Mouse (Mus musculus): ENCODE results near the gene Cfc1. TPM values are rescaled to one million over a fixed set of nuclear protein-coding genes. Genes with fewer than 3 reads are reported as not detected.
A peak's percentile ranks its signal among the peaks of the same experiment; 100 is the strongest.

Gene Cfc1
- total RNA-seq, 2 experiments from 2014 or later: not detected

GRCm38 (mm10) chr1:34536767-34537485 lies 1.5 kb downstream of the Cfc1 start:
- peak; percentile 78 for ATAC-seq (replicated peaks; ENCODE audit: poor library complexity, severe bottlenecking)

- no peak for ATAC-seq (replicated peaks; ENCODE audit: poor library complexity, severe bottlenecking)
Observed at GRCm38 (mm10) chr1:34547074-34547473, 11.6 kb downstream of the Cfc1 start.

- no peak for ATAC-seq (replicated peaks; ENCODE audit: poor library complexity, severe bottlenecking)
Observed at GRCm38 (mm10) chr1:34553690-34554089, 18.2 kb downstream of the Cfc1 start.

- ATAC-seq (replicated peaks; ENCODE audit: poor library complexity, severe bottlenecking): peak; percentile 50; the same call in 1 of the 2 replicates
Observed at GRCm38 (mm10) chr1:34554275-34554674, 18.8 kb downstream of the Cfc1 start.

- no peak for ATAC-seq (replicated peaks; ENCODE audit: poor library complexity, severe bottlenecking)
Observed at GRCm38 (mm10) chr1:34560843-34561242, 25.4 kb downstream of the Cfc1 start, which contains the start of gene Prss40. Gene Prss40, minus strand, starts transcription at chr1:34560943.

GRCm38 (mm10) chr1:34564383-34565045 lies 29.1 kb downstream of the Cfc1 start:
- ATAC-seq (replicated peaks; ENCODE audit: poor library complexity, severe bottlenecking): peak; percentile 92

GRCm38 (mm10) chr1:34568120-34568519 lies 32.7 kb downstream of the Cfc1 start:
- no peak for ATAC-seq (replicated peaks; ENCODE audit: poor library complexity, severe bottlenecking)

- ATAC-seq (replicated peaks; ENCODE audit: poor library complexity, severe bottlenecking): no peak
Observed at GRCm38 (mm10) chr1:34569876-34570275, 34.4 kb downstream of the Cfc1 start.

- ATAC-seq (replicated peaks; ENCODE audit: poor library complexity, severe bottlenecking): no peak
Observed at GRCm38 (mm10) chr1:34571431-34571830, 36.0 kb downstream of the Cfc1 start.

- ATAC-seq (replicated peaks; ENCODE audit: poor library complexity, severe bottlenecking): peak; percentile 83
Observed at GRCm38 (mm10) chr1:34573221-34573620, 37.8 kb downstream of the Cfc1 start.

- ATAC-seq (replicated peaks; ENCODE audit: poor library complexity, severe bottlenecking): peak; percentile 99
Observed at GRCm38 (mm10) chr1:34578851-34579781, 43.7 kb downstream of the Cfc1 start, which contains the start of gene Amer3. Gene Amer3, plus strand, starts transcription at chr1:34579657.

GRCm38 (mm10) chr1:34579782-34580356 lies 44.4 kb downstream of the Cfc1 start:
- ATAC-seq (replicated peaks; ENCODE audit: poor library complexity, severe bottlenecking): no peak

GRCm38 (mm10) chr1:34582218-34582617 lies 46.8 kb downstream of the Cfc1 start:
- ATAC-seq (replicated peaks; ENCODE audit: poor library complexity, severe bottlenecking): no peak

- no peak for ATAC-seq (replicated peaks; ENCODE audit: poor library complexity, severe bottlenecking)
Observed at GRCm38 (mm10) chr1:34583821-34584263, 48.4 kb downstream of the Cfc1 start.

GRCm38 (mm10) chr1:34584736-34585135 lies 49.3 kb downstream of the Cfc1 start:
- no peak for ATAC-seq (replicated peaks; ENCODE audit: poor library complexity, severe bottlenecking)

- no peak for ATAC-seq (replicated peaks; ENCODE audit: poor library complexity, severe bottlenecking)
Observed at GRCm38 (mm10) chr1:34587298-34588096, 52.0 kb downstream of the Cfc1 start.
